Mouse (Mus musculus) liver, postnatal 0 days (tissue): ENCODE measurements at regions not wholly inside any gene's neighbourhood (a gene's known extent, or its start where the extent isn't known, plus 50 kb on each side); places are given as distances from the start of the nearest gene placed in this dataset.

ENCODE experiments used
- ATAC-seq: fragments of 200-750 bp; cut with Nextera tagmentation; 2 replicates; pipeline ENCODE4 v1.8.0; 2017; ENCODE audit warnings: mild to moderate bottlenecking, moderate library complexity
- DNase-seq: peaks from one replicate; pipeline ENCODE4 v3.0.0-alpha.2; 2016
- H3K27ac ChIP-seq: fragments of 300-500 bp; sonication (generic); 2 replicates; pipeline ENCODE4 v1.5.1; 2014; ENCODE audit warnings: antibody characterized with exemption, moderate library complexity, mild to moderate bottlenecking, low read depth
- H3K27me3 ChIP-seq: fragments of 300-500 bp; sonication (generic); 2 replicates; pipeline ENCODE4 v1.6.1; 2014; ENCODE audit warnings: low read length, control low read depth, mixed read lengths; ENCODE audit not compliant: insufficient read depth
- H3K36me3 ChIP-seq: fragments of 300-500 bp; sonication (generic); replicated peaks from 2 replicates; pipeline ENCODE4 v1.6.1; 2014; ENCODE audit warnings: mild to moderate bottlenecking, control low read depth, low read length, moderate library complexity, mixed read lengths; ENCODE audit not compliant: insufficient read depth
- H3K4me1 ChIP-seq: fragments of 300-500 bp; sonication (generic); 2 replicates; pipeline ENCODE4 v1.6.1; 2014; ENCODE audit warnings: antibody characterized with exemption, mild to moderate bottlenecking, control low read depth; ENCODE audit not compliant: insufficient read depth
- H3K4me2 ChIP-seq: fragments of 300-500 bp; sonication (generic); 2 replicates; pipeline ENCODE4 v1.6.1; 2014; ENCODE audit warnings: low read depth, mild to moderate bottlenecking, low read length, moderate library complexity, mixed read lengths
- H3K4me3 ChIP-seq: fragments of 300-500 bp; sonication (generic); 2 replicates; pipeline ENCODE4 v1.5.1; 2014; ENCODE audit warnings: low read depth, low read length
- H3K9ac ChIP-seq: fragments of 300-500 bp; sonication (generic); replicated peaks from 2 replicates; pipeline ENCODE4 v1.6.1; 2014; ENCODE audit warnings: mild to moderate bottlenecking, moderate library complexity
- H3K9me3 ChIP-seq: fragments of 300-500 bp; sonication (generic); 2 replicates; pipeline ENCODE4 v1.6.1; 2016; ENCODE audit warnings: mild to moderate bottlenecking, control low read depth, low read length, mixed read lengths
- CTCF ChIP-seq: sonication (generic); IDR thresholded peaks from 2 replicates; pipeline ENCODE4 v1.5.1; 2016; ENCODE audit warnings: antibody characterized with exemption, low read depth
- EP300 ChIP-seq: IDR thresholded peaks from 2 replicates; pipeline ENCODE4 v1.6.1; 2016; ENCODE audit warnings: antibody characterized with exemption, low read depth, mild to moderate bottlenecking
- WGBS: fragments of 180-500 bp; shearing (Covaris S2); extraction: QIAGEN DNeasy Blood & Tissue Kit; methylation state at CpG from one replicate; pipeline ENCODE4 v1.1.7; 2014; ENCODE audit not compliant: insufficient replicate concordance; 5-methylcytosine and 5-hydroxymethylcytosine counted together

GRCm38 (mm10) chr13:70343911-70344310 lies 293.5 kb downstream of the Ice1 start:
- WGBS, result 71% methylated on average over 2 of the region's 2 CpGs
- Histone ChIP-seq H3K9me3 (no peaks in the 10 kb centered on the region), H3K27ac (no peak overlapping the region), H3K9ac (no peak overlapping the region), H3K4me1 (no peaks in the 10 kb centered on the region), H3K4me2 (no peak overlapping the region), H3K4me3 (no peak overlapping the region), H3K36me3 (no peaks in the 10 kb centered on the region), H3K27me3 (no peaks in the 10 kb centered on the region)
- no peak for DNase-seq
- no peak for ATAC-seq
- TF ChIP-seq CTCF, result no peak

DNA sequence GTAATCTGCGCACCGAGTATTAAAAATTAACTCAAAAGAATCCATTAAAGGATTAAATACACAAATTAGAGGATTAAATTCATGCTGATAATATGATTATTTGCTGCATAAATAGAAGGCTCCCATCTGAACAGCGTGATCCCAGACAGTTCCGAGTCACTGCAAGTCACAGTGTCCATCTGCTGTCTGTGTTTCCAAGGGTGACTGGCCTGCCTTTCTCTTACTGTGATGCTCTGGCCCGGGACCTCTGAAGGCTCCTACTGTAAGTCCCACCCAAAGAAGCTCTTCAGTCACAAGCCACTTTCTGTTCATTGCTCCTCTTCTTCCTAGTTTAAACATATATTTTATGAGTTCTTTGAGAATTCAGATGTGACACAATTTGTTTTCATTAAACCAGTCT lies 293.1 kb downstream of the Ice1 start:
- Histone ChIP-seq H3K9me3 (no peaks in the 10 kb centered on the region), H3K27me3 (no peaks in the 10 kb centered on the region), H3K4me2 (no peak overlapping the region), H3K4me3 (no peak overlapping the region), H3K27ac (no peak overlapping the region), H3K4me1 (no peaks in the 10 kb centered on the region), H3K36me3 (no peaks in the 10 kb centered on the region), H3K9ac (no peak overlapping the region)
- TF ChIP-seq CTCF (no peak), EP300 (no peak)
- no peak for DNase-seq
- WGBS, result 69% methylated on average over 5 of the region's 5 CpGs
- no peak for ATAC-seq

- H3K27me3 ChIP-seq, result no peaks in the 10 kb centered on the region
- no peaks in the 10 kb centered on the region for H3K4me1 ChIP-seq
- DNase-seq (no peak), ATAC-seq (no peak)
- H3K4me3 ChIP-seq, result no peak overlapping the region
- H3K9me3 ChIP-seq, result peaks cover 7% of the 10 kb centered on the region; the same call in 1 of the 2 replicates
- WGBS, result 72% methylated on average over 4 of the region's 4 CpGs
- TF ChIP-seq EP300 (no peak), CTCF (no peak)
- no peak overlapping the region for H3K9ac ChIP-seq
- no peak overlapping the region for H3K4me2 ChIP-seq
- H3K36me3 ChIP-seq, result no peaks in the 10 kb centered on the region
- H3K27ac ChIP-seq, result no peak overlapping the region
Measured at GRCm38 (mm10) chr13:70348456-70348855, 289.0 kb downstream of the Ice1 start.

- no peaks in the 10 kb centered on the region for H3K4me1 ChIP-seq
Measured at GRCm38 (mm10) chr13:70348965-70349364, 288.5 kb downstream of the Ice1 start.

DNA sequence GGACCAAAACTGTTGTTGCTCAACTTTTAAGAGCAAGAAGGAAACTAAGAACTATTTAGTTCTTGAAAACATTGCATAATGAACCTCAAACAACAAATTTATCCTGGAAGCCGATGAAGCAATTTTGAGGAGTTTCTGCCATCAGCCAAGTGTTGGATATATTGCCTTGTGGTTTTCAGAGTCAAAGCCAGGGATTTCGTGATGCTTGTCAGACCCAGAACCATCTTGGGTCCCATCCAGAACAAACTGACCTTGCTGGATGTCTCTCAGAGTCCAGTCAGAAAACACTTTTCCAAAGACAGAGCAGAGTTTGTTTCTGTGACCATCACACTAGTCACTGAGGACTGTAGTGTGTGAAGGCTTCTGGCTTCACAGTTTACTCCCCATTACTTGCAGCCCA lies 267.8 kb downstream of the Ice1 start:
- no peak for ATAC-seq
- Histone ChIP-seq H3K9me3 (no peaks in the 10 kb centered on the region), H3K4me3 (no peak overlapping the region), H3K9ac (no peak overlapping the region), H3K27me3 (no peaks in the 10 kb centered on the region), H3K36me3 (no peaks in the 10 kb centered on the region), H3K4me1 (no peaks in the 10 kb centered on the region), H3K4me2 (no peak overlapping the region), H3K27ac (no peak overlapping the region)
- DNase-seq, result no peak
- TF ChIP-seq CTCF (no peak), EP300 (no peak)
- WGBS, result 68% methylated on average over 2 of the region's 2 CpGs

More at GRCm38 (mm10) chr13:70348965-70349364, 288.5 kb downstream of the Ice1 start:
- Histone ChIP-seq H3K36me3 (no peaks in the 10 kb centered on the region), H3K27me3 (no peaks in the 10 kb centered on the region), H3K9ac (no peak overlapping the region), H3K4me3 (no peak overlapping the region), H3K9me3 (peaks cover 7% of the 10 kb centered on the region; the same call in 1 of the 2 replicates), H3K27ac (no peak overlapping the region), H3K4me2 (no peak overlapping the region)
- 45% methylated on average over 2 of the region's 2 CpGs for WGBS
- TF ChIP-seq EP300, result no peak
- no peak for TF ChIP-seq CTCF
- DNase-seq, result no peak
- no peak for ATAC-seq

DNA sequence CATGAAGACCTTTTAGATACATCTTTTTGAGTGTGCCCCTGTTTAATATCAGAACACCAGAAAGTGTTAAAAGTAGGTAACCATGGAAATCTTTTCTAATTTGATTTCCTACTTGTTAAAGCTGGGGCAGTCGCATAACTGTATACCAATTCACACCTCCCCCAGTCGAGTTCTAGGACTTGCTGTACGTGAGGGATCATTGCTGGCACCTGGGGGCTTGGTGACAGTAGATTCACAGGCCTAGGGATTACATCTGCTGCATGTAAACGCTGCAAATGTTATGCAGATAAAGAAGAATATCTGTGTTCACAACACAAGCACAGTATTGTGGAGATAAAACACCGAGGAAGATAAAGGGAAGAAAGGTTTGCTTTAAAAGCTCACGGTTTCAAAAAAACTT lies 256.7 kb downstream of the Ice1 start:
- no peaks in the 10 kb centered on the region for H3K27me3 ChIP-seq
- no peak overlapping the region for H3K9ac ChIP-seq
- TF ChIP-seq CTCF (no peak), EP300 (no peak)
- H3K27ac ChIP-seq, result no peak overlapping the region
- no peaks in the 10 kb centered on the region for H3K9me3 ChIP-seq
- H3K4me2 ChIP-seq, result no peak overlapping the region
- ATAC-seq (no peak), DNase-seq (no peak)
- WGBS, result 54% methylated on average over 6 of the region's 6 CpGs
- no peaks in the 10 kb centered on the region for H3K4me1 ChIP-seq
- H3K36me3 ChIP-seq, result no peaks in the 10 kb centered on the region
- H3K4me3 ChIP-seq, result no peak overlapping the region

DNA sequence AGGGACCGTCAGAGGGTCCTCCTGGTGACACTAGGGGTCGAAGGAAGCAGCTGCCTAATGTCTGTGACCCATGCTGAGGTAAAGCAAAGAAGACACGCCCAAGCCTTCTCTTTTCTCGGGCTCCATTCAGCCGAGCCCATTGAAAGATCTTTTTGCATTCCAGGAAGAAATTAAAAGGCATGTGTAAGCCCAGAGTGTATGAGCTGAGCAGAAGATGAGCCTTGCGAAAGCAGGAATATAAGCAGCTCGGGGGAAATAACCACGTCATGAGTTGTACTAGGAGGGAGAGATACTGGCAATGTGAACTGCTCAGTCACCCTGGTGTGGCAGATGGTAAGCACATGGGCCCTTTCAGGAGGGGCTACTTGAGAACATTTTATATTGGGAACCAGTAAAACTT lies 252.1 kb downstream of the Ice1 start:
- 65% methylated on average over 8 of the region's 8 CpGs for WGBS
- H3K27me3 ChIP-seq, result no peaks in the 10 kb centered on the region
- no peaks in the 10 kb centered on the region for H3K9me3 ChIP-seq
- H3K27ac ChIP-seq, result no peak overlapping the region
- no peak overlapping the region for H3K4me2 ChIP-seq
- no peak for DNase-seq
- no peak overlapping the region for H3K4me3 ChIP-seq
- H3K4me1 ChIP-seq, result no peaks in the 10 kb centered on the region
- H3K9ac ChIP-seq, result no peak overlapping the region
- ATAC-seq, result no peak
- no peaks in the 10 kb centered on the region for H3K36me3 ChIP-seq
- no peak for TF ChIP-seq EP300
- TF ChIP-seq CTCF, result no peak
